Mouse (Mus musculus) hindbrain, embryonic 10.5 days (tissue): ENCODE data around the gene Apoa2. TPM values are rescaled to one million over a fixed set of nuclear protein-coding genes. Genes with fewer than 3 reads are reported as not detected.

Experiments used
- DNase-seq: peaks from one replicate; pipeline ENCODE4 v3.0.0-alpha.2; 2017; ENCODE audit warnings: low spot score
- H3K27ac ChIP-seq: fragments of 300-500 bp; sonication (generic); 2 replicates; pipeline ENCODE4 v1.5.1; 2016; ENCODE audit warnings: mild to moderate bottlenecking, moderate library complexity
- H3K27me3 ChIP-seq: fragments of 300-500 bp; sonication (generic); 2 replicates; pipeline ENCODE4 v1.6.1; 2016; ENCODE audit warnings: mild to moderate bottlenecking; ENCODE audit not compliant: poor library complexity, insufficient read depth, severe bottlenecking
- H3K36me3 ChIP-seq: fragments of 300-500 bp; sonication (generic); 2 replicates; pipeline ENCODE4 v1.6.1; 2016; ENCODE audit warnings: mild to moderate bottlenecking, moderate library complexity
- H3K4me1 ChIP-seq: fragments of 300-500 bp; sonication (generic); replicated peaks from 2 replicates; pipeline ENCODE4 v1.6.1; 2016; ENCODE audit warnings: mild to moderate bottlenecking
- H3K4me3 ChIP-seq: fragments of 300-500 bp; sonication (generic); 2 replicates; pipeline ENCODE4 v1.5.1; 2016; ENCODE audit warnings: mild to moderate bottlenecking, moderate library complexity
- H3K9me3 ChIP-seq: fragments of 300-500 bp; sonication (generic); 2 replicates; pipeline ENCODE4 v1.6.1; 2016; ENCODE audit warnings: mild to moderate bottlenecking, moderate library complexity
- WGBS: fragments of 180-500 bp; shearing (Covaris S2); methylation state at CpG from one replicate; pipeline ENCODE4 v1.1.7; 2016; 5-methylcytosine and 5-hydroxymethylcytosine counted together
- polyA plus RNA-seq: library from polyadenylated mRNA; unstranded; fragments of >200 nt; fragmentation: Nextera tagmentation; extraction: Ambion mirVana; gene quantifications from 2 replicates; pipeline ENCODE4 v1.2.1, GENCODE M21; 2016

Apoa2 gene
- polyA plus RNA-seq, result 3.4 and 4.7 TPM in 2 replicates

DNA sequence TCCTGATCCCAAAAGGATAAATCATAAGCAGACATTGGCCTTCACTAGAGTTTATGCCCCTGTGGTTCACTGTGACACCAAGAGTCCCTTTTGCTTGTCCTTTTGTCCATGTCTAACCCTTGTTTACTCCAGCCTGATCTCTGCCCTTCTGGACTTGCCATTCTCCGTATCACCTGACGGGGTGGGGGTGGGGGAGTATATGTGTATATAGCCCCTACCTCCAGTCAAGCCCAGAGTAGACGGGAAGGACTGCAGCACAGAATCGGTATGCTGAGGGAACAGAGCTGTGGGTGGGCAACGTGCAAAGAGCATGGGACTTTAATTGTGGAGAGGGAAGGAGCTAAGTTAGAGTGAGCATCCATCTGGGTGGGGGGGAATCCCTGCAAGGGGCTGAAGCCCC, at the start of gene Apoa2:
Gene Apoa2 (plus strand): TSS at position 198 of the 400 bp plus-strand sequence.
- 0 out of 2 replicates have a peak, but pooled peaks cover 3% of the 10 kb centered on the region for H3K27me3 ChIP-seq
- H3K4me3 ChIP-seq, result no peak within 1 kb of the TSS
- H3K27ac ChIP-seq, result no peak within 1 kb of the TSS
- 81% methylated on average over 5 of the region's 5 CpGs for WGBS
- H3K9me3 ChIP-seq, result no peaks in the 10 kb centered on the region
- H3K4me1 ChIP-seq, result peaks cover 28% of the 10 kb centered on the region
- H3K36me3 ChIP-seq, result peaks cover 6% of the 10 kb centered on the region
- no peak for DNase-seq

DNA sequence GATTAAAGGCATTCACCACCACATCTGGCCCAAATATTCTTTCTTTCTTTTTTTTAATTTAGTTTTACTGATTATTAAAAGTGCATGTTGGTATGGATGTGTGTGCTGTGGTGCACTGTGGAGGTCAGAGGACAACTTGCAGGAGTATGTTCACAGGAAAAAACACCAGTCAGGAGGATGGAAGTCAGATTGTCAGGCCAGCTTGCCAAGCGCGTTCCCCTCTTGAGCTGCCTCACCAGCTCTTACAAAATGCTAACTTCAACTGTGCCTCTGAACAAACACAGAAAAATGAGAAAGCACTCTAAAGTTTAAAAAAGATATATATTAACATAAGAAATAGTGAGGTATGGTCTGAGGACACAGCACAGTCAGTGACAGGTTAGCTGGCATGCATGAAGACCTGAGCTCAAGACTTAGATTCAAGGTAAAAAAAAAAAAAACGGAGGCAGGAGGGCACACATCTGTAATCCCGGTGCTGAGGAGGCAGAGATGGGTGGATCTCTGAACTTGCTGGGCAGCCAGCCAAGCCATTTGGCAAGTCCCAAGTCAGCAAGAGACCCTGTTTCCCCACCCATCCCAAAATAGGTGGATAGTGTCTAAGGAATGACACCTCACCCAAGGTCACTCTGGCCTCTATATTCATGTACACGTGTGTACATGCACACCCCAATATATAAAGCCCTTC, 45.2 kb upstream of the Apoa2 start:
- no peak overlapping the region for H3K27ac ChIP-seq
- no peaks in the 10 kb centered on the region for H3K4me1 ChIP-seq
- 86% methylated on average over 5 of the region's 5 CpGs for WGBS
- H3K4me3 ChIP-seq, result no peak overlapping the region
- H3K9me3 ChIP-seq, result no peaks in the 10 kb centered on the region
- no peaks in the 10 kb centered on the region for H3K36me3 ChIP-seq
- H3K27me3 ChIP-seq, result no peaks in the 10 kb centered on the region
- no peak for DNase-seq

DNA sequence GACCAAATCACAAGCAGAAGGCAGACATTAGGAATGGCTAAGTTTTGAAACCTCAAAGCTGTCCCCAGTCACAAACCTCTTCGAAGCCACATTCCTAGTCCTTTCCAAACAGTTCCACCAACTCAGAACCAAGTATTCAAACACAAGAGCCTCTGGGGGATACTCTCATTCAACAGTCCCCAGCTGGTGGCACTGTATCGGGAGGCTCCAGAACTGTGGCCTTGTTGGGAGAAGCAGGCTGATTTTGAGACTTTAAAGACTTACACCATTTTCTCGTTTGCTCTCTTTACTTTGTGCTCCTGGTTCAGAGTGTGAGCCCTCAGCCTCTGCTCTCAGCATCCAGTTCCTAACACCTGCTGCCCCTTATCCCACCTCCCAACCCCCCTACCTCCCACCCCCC, 41.8 kb upstream of the Apoa2 start:
- DNase-seq, result no peak
- no peaks in the 10 kb centered on the region for H3K36me3 ChIP-seq
- WGBS, result 81% methylated on average over 3 of the region's 3 CpGs
- peaks cover 23% of the 10 kb centered on the region for H3K4me1 ChIP-seq
- no peak overlapping the region for H3K27ac ChIP-seq
- no peaks in the 10 kb centered on the region for H3K9me3 ChIP-seq
- no peak overlapping the region for H3K4me3 ChIP-seq
- H3K27me3 ChIP-seq, result 0 out of 2 replicates have a peak, but pooled peaks cover 3% of the 10 kb centered on the region

DNA sequence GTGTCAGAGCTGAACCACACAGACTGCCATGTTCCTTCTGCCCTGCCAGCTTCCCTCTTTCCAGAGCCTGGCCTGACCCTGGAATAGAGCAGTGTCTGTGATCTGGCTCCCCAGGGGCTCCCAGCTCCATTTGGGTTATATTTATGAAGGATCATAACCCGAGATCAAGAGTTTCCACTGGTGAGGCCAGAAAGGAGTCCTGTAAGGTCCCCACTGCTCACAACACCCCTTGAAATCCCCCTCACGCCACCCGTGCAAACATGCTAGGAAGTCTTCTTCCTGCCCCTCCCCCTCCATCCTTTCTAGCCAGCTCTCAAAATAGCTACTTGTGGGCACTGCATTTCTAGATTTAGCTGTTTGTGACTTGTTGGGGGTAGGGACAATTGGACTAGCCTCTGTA, 41.2 kb upstream of the Apoa2 start:
- peaks cover 29% of the 10 kb centered on the region for H3K4me1 ChIP-seq
- 76% methylated on average over 3 of the region's 3 CpGs for WGBS
- no peak for DNase-seq
- H3K36me3 ChIP-seq, result no peaks in the 10 kb centered on the region
- H3K9me3 ChIP-seq, result no peaks in the 10 kb centered on the region
- 0 out of 2 replicates have a peak, but pooled peaks cover 3% of the 10 kb centered on the region for H3K27me3 ChIP-seq
- peak overlapping the region; percentile 12; the same call in 1 of the 2 replicates for H3K27ac ChIP-seq
- H3K4me3 ChIP-seq, result no peak overlapping the region

DNA sequence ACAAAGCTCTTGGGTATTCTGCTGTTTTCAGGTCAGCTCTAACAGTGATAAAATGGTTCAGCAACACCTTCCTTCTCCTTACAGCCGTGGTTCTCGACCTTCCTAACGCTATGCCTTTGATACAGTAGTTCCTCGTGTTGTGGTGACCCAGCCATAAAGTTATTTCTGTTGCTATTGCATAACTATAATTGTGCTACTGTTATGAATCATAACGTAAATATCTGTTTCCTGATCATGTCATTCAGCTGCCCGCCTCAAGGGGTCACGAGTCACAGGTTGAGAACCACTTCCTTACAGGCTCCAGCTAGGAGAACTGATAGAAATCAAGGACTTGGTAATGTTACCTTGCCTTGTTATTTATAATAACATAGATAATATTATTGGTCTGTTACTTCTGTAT, 40.5 kb upstream of the Apoa2 start:
- no peaks in the 10 kb centered on the region for H3K36me3 ChIP-seq
- DNase-seq, result no peak
- H3K4me3 ChIP-seq, result no peak overlapping the region
- H3K27ac ChIP-seq, result no peak overlapping the region
- peaks cover 4% of the 10 kb centered on the region; the same call in 1 of the 2 replicates for H3K27me3 ChIP-seq
- H3K4me1 ChIP-seq, result peaks cover 36% of the 10 kb centered on the region
- 88% methylated on average over 7 of the region's 7 CpGs for WGBS
- H3K9me3 ChIP-seq, result no peaks in the 10 kb centered on the region

DNA sequence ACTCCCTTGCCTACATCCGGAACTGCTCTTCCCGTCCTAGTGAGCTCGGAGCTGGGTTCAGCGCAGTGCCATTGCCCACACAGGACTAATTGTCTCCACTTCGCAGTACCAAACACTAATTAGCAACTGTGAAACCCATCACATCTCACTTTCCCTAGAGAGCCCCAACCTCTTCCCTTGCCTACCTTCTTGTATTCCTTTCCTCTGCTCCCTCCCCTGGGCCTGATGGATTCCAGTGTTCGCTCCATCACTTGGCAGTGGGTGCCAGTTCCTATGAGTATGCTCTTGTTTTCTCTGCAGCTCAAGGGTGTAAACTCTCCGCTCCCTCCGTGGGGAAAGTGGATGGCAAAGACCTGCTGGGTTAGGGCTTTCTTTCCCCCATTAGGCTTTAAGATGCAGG, 39.2 kb upstream of the Apoa2 start:
- Histone ChIP-seq H3K4me3 (no peak overlapping the region), H3K36me3 (no peaks in the 10 kb centered on the region), H3K9me3 (no peaks in the 10 kb centered on the region), H3K4me1 (peaks cover 43% of the 10 kb centered on the region), H3K27me3 (peaks cover 17% of the 10 kb centered on the region), H3K27ac (no peak overlapping the region)
- 75% methylated on average over 8 of the region's 8 CpGs for WGBS
- no peak for DNase-seq

DNA sequence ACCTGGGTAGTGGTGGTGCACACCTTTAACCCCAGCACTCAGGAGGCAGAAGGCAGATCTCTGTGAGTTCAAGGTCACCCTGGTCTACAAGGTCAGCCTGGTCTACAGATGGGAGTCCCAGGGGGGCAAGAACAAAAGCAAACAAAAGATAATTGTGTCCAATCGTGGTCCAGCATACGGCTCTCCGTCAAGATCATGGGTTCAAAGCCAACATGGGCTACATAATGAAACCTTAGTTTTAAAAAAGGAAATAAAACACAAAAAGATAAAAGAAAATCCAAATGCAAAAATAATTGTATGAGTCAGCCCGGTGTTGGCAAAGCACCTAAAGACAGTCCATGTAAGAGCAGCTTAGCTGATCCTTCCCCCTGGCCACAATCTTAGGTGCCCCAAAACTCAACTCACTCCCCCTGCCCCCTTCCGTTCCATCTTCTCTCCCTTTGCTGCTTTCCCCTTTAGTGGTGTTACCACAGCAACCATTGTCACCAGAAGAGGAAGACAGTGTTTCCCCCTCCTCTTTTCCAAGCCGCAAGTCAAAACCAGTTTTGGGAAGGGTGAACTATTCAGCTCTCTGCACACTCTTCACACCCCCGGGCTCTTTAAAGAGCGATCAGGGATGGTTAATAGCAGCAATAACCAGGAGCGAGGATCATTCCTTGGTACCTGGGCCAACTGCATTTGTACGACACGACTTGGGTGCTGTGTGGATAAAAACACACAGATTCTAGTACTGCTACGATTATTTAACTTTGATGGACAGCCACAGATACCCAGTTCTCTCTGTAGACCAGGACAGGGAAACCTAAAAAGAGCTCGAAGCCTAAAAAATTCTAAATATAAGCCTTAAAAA, 36.8 kb upstream of the Apoa2 start:
- H3K27ac ChIP-seq, result peak overlapping the region; percentile 80
- H3K27me3 ChIP-seq, result peaks cover 41% of the 10 kb centered on the region
- H3K4me3 ChIP-seq, result peak overlapping the region; percentile 14; the same call in 1 of the 2 replicates
- WGBS, result 35% methylated on average over 13 of the region's 13 CpGs
- H3K4me1 ChIP-seq, result peaks cover 51% of the 10 kb centered on the region
- no peaks in the 10 kb centered on the region for H3K9me3 ChIP-seq
- peak; percentile 28 for DNase-seq
- no peaks in the 10 kb centered on the region for H3K36me3 ChIP-seq

DNA sequence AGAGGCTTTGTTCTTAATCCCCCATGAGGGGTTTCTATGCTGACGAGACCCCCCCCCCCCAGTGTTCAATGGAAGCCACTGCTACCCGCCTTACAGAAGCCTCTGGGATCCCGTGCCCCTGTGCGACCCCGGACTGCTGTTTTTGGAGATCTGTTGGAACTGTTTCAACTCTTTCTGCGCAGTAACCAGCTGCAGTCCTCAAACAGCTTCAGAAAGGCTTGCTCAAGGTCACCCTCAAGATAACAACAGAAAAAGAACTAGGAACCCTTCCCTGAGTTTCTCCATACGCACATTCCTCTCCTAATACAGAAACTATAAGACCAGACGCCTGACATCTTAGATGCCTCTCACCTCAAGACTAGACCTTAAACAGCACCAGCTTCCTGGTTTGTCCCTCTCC, 35.8 kb upstream of the Apoa2 start:
- peak; percentile 30 for DNase-seq
- Histone ChIP-seq H3K36me3 (no peaks in the 10 kb centered on the region), H3K9me3 (no peaks in the 10 kb centered on the region), H3K27ac (peak overlapping the region; percentile 80), H3K4me1 (peaks cover 61% of the 10 kb centered on the region), H3K27me3 (peaks cover 51% of the 10 kb centered on the region), H3K4me3 (peak overlapping the region; percentile 16; the same call in 1 of the 2 replicates)
- WGBS, result 14% methylated on average over 8 of the region's 8 CpGs

DNA sequence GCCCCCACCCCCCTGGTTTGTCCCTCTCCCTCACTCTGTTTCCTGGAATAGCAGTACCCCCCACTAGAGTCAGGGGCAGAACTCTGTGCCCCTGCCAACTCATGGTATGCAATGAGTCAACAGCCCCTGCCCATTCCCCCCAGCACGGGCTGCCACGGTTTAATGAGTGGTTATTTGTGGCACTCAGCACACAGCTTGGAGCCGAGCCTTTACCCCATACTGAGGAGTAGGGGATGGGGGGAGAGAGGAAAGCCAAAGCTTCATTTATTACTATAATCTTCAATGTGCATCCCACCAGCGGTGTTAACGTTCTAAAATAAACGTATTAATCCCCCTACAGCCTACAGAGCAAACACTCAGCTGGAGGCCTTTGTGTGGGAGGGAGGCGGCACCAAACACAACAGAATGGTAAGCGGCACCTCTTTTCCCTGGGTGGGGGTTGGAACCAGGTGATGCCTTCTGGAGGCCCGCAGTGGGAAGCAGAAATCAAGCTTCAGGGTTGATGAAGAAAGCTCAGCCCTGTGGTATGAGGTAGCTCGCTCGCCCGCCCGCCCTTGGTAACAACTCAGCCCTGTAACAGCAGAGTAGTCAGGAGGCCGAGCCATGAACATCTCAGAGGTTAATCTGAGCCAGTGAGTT, 35.3 kb upstream of the Apoa2 start:
- no peak for DNase-seq
- WGBS, result 29% methylated on average over 14 of the region's 14 CpGs
- Histone ChIP-seq H3K27me3 (peaks cover 56% of the 10 kb centered on the region), H3K36me3 (no peaks in the 10 kb centered on the region), H3K9me3 (no peaks in the 10 kb centered on the region), H3K27ac (peak overlapping the region; percentile 80), H3K4me3 (peak overlapping the region; percentile 16; the same call in 1 of the 2 replicates), H3K4me1 (peaks cover 66% of the 10 kb centered on the region)

DNA sequence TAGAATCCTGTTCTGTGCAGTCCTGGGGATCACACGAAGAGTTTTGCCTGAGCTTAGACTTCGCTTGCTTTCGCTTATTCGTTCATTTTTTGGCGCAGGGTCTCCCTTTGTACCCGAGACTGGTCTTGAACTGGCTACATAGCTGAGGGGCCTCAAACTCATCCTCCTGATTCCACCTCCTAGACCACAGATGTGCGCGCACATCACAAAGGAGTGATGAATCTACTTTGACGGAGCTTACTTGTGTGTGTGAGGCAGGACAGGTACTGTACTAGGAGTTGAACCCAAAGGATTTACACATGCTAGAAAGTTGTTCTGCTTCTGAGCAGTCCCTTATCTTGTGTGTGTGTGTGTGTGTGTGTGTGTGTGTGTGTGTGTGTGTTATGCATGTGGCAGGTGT, 34.0 kb upstream of the Apoa2 start:
- H3K4me1 ChIP-seq, result peaks cover 74% of the 10 kb centered on the region
- no peak for DNase-seq
- peaks cover 68% of the 10 kb centered on the region for H3K27me3 ChIP-seq
- no peaks in the 10 kb centered on the region for H3K36me3 ChIP-seq
- 93% methylated on average over 9 of the region's 9 CpGs for WGBS
- H3K27ac ChIP-seq, result no peak overlapping the region
- H3K4me3 ChIP-seq, result no peak overlapping the region
- H3K9me3 ChIP-seq, result no peaks in the 10 kb centered on the region

DNA sequence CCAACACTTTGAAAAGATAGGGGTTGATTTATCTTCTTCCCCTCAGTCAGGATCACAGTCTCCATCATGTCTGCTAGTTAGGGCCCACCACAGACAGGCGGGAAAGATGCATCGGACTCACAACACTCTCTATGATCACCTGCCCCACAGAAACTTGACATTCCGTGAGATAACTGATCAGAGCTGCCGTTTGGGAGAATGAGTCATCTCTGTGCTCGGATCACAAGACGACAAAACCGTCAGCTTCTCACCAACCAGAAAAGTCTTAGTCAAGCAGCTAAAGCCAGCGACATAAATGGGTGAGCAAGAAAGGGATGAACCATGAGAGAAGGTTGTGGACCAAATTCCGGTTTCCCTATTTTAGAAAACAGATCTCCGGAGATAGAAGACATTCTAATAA, 32.6 kb upstream of the Apoa2 start:
- Histone ChIP-seq H3K4me1 (peaks cover 69% of the 10 kb centered on the region), H3K36me3 (no peaks in the 10 kb centered on the region), H3K27ac (no peak overlapping the region), H3K27me3 (peaks cover 80% of the 10 kb centered on the region), H3K4me3 (peak overlapping the region; percentile 67; the same call in 1 of the 2 replicates), H3K9me3 (no peaks in the 10 kb centered on the region)
- DNase-seq, result no peak
- WGBS, result 53% methylated on average over 10 of the region's 10 CpGs

DNA sequence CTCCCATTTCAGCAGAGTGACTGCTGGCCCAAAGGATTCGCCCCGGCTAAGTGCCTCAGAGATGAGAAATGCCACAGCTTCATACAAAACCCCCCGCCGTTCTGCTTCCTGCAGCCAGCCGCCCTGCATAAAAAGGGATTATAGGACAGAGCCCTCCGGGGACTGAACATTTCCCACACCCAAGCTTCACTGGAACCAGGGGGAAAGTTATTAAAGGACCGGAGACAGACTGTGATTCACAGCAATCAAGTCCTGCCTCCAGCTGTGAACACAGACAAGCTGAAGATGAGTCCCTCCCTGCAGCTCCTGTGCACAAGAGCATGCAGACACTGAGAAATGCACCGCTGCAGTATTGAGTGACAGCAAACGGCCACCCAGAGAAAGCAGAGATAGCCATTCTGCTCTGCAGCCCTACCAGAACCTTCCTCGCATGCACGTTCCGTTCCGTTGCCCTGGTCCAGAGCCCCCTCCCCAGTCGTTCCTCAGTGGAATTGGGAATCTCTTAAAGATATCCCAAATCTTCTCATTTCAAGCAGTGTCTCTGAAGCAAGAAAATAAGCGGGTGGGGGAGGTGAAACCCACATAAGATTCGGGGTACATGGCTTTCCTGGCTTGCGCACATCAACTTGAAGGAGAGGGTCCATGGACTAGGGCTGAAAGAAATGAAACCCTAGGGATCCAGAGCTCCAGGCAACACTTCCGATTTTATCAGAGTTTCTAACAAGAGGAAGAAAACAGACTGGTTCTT, 31.6 kb upstream of the Apoa2 start:
- Histone ChIP-seq H3K4me1 (peaks cover 60% of the 10 kb centered on the region), H3K27me3 (peaks cover 89% of the 10 kb centered on the region), H3K36me3 (no peaks in the 10 kb centered on the region), H3K4me3 (peak overlapping the region; percentile 67), H3K27ac (peak overlapping the region; percentile 9), H3K9me3 (no peaks in the 10 kb centered on the region)
- WGBS, result 2% methylated on average over 18 of the region's 18 CpGs
- DNase-seq, result peak; percentile 47
